Mouse (Mus musculus): ENCODE results near the gene Grid1.

DNA sequence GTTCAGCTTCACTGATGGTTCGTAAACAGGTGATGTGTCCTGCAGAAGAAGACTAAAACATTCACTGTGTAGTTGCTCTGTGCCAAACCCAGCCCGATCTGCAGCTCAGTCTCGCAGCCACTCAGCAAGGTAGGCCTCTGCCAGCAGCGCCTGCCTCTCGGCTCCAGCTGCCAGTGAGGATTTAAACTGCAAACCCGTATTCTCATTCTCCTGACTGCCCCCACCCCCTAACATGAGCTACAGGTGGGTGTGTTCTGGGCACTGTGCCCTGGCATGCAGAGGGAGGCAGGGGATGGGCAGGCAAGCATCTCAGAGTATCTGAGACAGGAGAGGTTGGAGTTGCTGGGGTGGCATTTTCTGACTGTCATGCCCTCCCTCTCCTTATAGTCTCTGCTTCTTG, 140.3 kb downstream of the Grid1 start:
- TF ChIP-seq CTCF (IDR thresholded peaks at IDR 0.05; ENCODE audit: low read depth) (no peak), EP300 (IDR thresholded peaks at IDR 0.05; ENCODE audit: low read depth) (no peak)
